Mouse (Mus musculus) kidney, adult 11 months (tissue): ENCODE results near the gene Fem1b.

ENCODE experiments used
- DNase-seq: peaks from one replicate; pipeline ENCODE4 v3.0.0; 2022

Gene Fem1b

DNA sequence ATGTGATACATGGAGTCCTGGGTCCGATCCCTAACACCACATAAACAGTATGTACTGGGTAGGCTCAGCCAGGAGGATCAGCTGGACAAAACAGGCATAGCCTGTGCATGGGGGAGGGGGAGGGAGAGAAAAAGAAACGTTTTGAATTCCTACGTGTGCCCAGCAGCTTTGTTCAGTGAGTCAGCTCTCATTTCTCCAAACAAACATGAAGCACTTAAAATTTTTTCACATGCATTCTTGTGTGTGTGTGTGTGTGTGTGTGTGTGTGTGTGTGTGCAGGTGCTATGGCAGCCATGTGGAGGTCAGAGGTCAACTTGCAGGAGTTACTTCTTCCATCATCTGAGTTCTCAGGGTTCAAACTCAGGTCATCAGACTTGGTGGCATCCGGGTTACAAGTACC, 36.3 kb downstream of the Fem1b start:
- DNase-seq = no peak

DNA sequence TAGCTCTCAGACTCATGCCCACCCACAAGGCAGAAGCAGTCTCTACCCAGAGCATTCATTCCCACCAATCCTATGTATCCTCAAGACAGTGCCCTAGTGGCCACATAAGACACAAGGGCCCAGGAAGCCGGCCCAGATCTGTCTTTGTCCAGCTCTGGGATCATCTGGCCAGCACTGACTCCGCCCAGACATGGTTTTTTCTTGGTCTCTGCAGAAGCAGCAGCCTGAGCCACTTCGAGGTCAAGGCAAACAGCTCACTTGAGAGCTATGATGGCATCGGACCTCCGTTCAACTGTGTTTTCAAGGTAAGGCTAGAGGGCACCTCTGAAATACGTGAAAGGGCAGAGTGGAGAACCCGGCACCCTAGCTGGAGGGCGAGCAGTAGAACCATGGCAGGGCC, 39.0 kb downstream of the Fem1b start:
- DNase-seq = no peak

DNA sequence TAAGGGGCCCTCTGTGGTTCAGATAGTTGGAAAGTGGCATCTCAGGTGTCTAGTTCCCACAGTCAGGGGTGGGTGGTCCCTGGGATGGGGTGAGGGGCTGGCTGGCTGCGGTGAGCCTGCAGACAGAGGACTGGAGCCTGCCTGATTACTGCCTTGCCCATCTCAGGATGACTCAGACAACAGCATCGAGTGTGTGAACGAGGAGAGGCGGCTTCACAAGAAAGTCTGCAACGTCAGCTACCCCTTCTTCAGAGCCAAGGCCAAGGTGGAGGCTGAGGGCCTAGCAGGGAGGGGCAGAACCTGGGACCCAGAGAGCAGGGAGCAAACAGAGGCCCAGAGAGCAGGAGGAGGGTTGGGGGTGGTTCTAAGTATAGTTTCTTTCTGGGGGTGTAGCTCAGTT, 43.4 kb downstream of the Fem1b start:
- DNase-seq = no peak

DNA sequence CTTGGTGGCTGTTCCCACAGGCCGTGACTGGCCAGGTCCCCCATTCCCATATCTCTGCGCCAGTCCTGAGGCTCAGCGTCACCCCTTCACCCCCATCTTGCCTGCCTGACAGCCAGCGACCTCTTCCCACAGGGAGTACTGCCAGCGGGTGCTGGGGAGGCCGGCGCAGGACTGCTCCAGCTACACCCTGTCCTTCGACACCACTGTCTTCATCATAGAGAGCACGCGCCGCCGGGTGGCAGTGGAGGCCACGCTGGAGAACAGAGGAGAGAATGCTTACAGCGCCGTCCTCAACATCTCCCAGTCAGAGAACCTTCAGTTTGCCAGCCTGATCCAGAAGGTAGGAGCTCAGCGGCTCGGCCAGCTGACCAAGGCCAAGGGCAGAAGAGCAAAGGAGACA, 44.3 kb downstream of the Fem1b start:
- DNase-seq = no peak

DNA sequence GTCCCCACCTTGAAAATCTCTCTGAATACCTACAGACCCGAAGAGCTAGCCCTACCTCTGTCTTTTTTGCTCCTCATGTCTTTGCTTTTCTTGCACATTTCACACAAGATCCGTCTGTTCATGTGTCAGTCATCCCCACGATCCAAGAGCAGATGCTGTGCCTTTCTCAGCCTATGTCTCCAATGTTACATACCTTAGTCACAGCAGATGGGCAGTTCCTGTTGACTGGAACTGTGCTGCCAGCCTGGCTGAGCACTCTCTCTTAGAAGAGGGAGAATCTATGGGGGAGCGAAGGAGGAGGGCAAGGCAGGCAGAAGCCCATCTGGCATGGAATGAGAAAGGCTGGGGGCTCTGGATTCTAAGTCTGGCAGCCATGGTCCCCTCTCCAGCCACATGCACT, 46.4 kb downstream of the Fem1b start:
- DNase-seq = no peak

DNA sequence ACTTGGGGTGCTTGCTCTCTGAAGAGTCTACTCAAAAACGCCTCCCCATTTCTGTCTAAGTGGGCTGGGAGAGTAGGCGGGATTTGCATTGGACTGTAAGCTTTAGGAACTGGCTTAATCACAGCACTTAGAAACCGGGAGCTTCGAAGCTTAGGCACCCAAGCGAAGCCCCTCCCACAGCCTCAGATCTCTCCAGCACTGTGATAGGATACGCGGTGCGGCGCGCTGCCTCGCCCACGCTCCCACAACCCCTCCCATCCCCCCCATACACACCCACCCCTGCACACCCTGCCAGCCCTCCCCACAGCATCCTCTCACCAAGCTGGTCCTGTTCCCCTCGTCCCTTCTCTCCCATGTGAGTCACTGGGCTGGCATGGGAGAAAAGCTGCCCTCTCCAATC, 48.3 kb downstream of the Fem1b start:
- DNase-seq = no peak

- DNase-seq = no peak
Observed at GRCm38 (mm10) chr9:62759601-62760000, 52.1 kb downstream of the Fem1b start.

GRCm38 (mm10) chr9:62758288-62758687, 53.4 kb downstream of the Fem1b start:
- no peak for DNase-seq

- DNase-seq = no peak
Observed at GRCm38 (mm10) chr9:62750381-62750780, 61.4 kb downstream of the Fem1b start.

GRCm38 (mm10) chr9:62749666-62750065, 62.1 kb downstream of the Fem1b start:
- peak; percentile 14 for DNase-seq

DNA sequence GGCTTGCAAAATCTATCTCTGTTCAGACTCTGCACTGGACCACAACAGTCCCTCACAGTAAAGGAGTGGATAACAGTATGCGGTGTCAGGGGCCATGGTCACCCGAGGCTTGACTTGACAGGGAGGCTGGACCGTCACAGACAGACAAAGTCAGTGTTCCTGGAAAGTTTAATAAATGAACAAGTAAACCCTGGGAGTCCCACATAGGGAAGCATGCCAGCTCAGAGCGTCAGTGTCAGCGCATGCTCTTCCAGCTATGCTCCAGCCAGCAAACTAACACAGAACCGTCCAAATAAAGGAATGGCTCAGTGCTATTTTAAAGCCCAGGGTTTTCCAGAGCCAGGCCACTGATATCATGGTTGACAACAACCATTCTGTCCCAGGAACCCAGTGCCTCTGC, 65.1 kb downstream of the Fem1b start:
- peak; percentile 15 for DNase-seq

DNA sequence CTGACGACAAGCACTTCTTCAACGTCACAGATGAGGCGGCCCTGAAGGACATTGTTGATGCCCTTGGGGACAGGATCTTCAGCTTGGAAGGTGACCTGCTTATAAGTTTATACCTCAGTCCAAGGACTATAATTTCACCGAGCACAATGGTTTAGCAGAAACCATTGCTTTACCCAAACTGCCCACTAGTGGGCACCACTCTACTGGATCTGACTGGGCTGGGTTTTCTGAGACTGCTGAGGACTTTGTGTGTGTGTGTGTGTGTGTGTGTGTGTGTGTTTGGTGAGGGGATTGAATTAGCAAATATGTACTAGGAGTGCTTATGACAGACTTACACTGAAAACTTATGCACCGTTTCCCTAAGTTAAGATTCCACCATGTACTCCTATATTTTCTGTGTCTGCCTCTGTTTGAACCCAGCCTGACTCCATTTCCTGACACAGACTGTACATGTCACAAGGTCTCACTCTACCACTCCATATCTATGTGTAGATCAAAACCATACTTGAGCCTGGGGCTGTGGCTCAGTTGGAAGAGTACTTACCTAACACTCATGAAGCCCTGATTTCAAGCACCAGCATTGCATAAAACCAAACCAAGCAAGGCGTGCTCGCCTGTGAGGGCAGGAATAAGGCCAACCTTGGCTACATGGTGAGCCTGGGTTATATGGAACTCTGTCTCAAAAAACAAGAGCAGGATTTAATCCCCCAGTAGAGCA, 67.0 kb downstream of the Fem1b start:
- no peak for DNase-seq
